Mouse (Mus musculus): Measurements from ENCODE around the gene Zfp687.

Zfp687 gene

DNA sequence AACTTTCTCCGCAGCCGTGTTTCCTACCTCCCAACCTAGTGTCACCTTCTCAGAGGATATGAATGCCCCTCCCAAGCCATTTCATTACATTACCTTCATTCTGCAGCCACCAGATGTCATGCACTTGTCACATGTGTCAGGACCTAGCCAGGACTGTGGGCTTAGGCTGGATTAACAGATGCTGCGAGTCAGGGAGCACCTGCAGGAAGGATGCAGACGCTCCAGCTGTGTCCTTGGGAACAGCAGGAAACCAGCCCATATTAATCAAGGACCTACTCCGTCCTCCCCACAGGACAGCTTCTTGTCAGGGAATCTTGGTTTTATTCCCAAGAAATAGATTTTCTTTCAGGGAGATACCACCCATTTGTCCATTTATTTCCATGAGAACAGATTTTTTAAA is 54.9 kb downstream of the Zfp687 start:
- DNase-seq (ENCODE audit: low read depth, low spot score) = peak; percentile 54

DNA sequence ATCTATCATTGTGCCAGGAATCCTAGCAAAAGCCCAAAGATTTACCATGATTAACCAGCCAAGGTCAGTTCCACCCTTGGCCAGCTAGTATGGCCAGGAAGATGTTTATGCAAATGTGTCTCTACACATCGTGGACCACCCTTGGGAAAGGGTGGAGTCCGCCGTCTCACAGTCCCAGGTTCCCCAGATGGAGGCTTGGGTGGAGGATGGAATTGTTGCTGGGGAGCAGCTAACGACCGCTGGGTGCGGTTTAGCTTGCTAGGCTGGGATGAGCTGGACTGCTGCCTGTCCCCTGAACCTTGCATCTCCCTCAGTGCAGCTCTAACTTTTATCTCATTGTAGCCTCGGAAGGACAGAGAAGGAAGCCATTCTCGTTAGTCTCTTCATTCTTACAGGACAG is 55.4 kb downstream of the Zfp687 start:
- DNase-seq (ENCODE audit: low read depth, low spot score) = peak; percentile 59

DNA sequence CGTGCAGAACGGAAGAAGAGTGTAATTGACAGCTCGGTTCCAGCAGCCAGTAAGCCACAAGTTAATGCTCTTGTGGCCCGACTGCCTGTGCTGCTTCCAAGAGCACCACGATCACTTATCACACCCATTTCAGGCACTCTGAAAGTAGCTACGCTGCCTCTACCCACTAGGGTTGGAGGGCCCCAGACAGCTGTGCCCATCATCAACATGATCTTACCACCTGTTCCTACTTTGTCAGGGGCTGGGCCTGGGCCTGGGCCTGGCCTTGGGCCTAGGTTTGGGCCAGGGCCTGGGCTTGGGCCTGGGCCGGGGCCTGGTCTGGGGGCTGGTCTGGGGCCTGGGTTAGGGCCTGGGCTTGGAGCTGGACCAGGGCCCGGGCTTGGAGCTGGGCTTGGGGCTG is 57.0 kb downstream of the Zfp687 start:
- no peak for DNase-seq (ENCODE audit: low read depth, low spot score)

All from ES-CJ7 (cell line).